Mouse (Mus musculus): ENCODE data around the gene Itprip.

DNA sequence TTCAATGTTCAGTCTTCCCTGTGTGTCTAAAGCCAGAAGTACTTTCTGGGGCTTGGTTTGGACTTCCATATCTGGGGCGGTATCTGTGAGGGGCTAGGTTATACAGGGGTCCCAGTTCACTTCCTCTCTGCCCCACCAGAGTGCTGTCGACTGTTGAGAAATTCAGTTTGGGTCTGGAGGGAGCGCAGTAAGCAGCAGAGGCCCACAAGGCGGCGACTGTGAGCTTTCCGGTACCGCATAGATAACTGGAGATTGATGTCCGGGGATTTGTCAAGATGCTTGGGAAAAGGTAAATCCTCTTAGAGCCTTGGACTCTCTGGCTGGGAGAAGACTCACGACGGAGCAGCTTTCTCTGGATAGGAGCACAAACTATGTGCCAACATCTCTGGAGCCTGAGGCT is 47.6 kb downstream of the Itprip start:
- no peak for TF ChIP-seq CHD2 (IDR thresholded peaks at IDR 0.05; ENCODE audit: low read depth, low read length)
- TF ChIP-seq ZC3H11A (IDR thresholded peaks at IDR 0.05; ENCODE audit: borderline replicate concordance, low read depth, low read length): no peak
- no peak for TF ChIP-seq HCFC1 (IDR thresholded peaks at IDR 0.05; ENCODE audit: borderline replicate concordance, insufficient read depth, low read length)
- no peak for TF ChIP-seq ZNF384 (IDR thresholded peaks at IDR 0.05; ENCODE audit: low read depth, low read length)
- TF ChIP-seq MAFK (IDR thresholded peaks at IDR 0.05; ENCODE audit: insufficient read depth, low read depth, low read length): no peak
